Mouse (Mus musculus) intestine, postnatal 0 days (tissue): ENCODE results near the gene Plekhj1. TPM values are rescaled to one million over a fixed set of nuclear protein-coding genes. Genes with fewer than 3 reads are reported as not detected.

ENCODE experiments used
- ATAC-seq: fragments of 200-750 bp; cut with Nextera tagmentation; 2 replicates; pipeline ENCODE4 v1.8.0; 2017; ENCODE audit warnings: mild to moderate bottlenecking, moderate TSS enrichment, moderate library complexity
- H3K27ac ChIP-seq: fragments of 300-500 bp; sonication (generic); 2 replicates; pipeline ENCODE4 v1.5.1; 2014; ENCODE audit warnings: mild to moderate bottlenecking, low read depth, low read length, moderate library complexity
- H3K27me3 ChIP-seq: fragments of 300-500 bp; sonication (generic); replicated peaks from 2 replicates; pipeline ENCODE4 v1.6.1; 2014; ENCODE audit warnings: low read length, mixed read lengths; ENCODE audit not compliant: control insufficient read depth, insufficient read depth
- H3K36me3 ChIP-seq: fragments of 300-500 bp; sonication (generic); 2 replicates; pipeline ENCODE4 v1.6.1; 2014; ENCODE audit warnings: mild to moderate bottlenecking, moderate library complexity; ENCODE audit not compliant: control insufficient read depth, insufficient read depth
- H3K4me1 ChIP-seq: fragments of 300-500 bp; sonication (generic); replicated peaks from 2 replicates; pipeline ENCODE4 v1.6.1; 2014; ENCODE audit warnings: antibody characterized with exemption, low read length, mixed read lengths; ENCODE audit not compliant: control insufficient read depth, insufficient read depth
- H3K4me2 ChIP-seq: fragments of 300-500 bp; sonication (generic); replicated peaks from 2 replicates; pipeline ENCODE4 v1.6.1; 2014; ENCODE audit warnings: low read depth, mild to moderate bottlenecking, moderate library complexity
- H3K4me3 ChIP-seq: fragments of 300-500 bp; sonication (generic); 2 replicates; pipeline ENCODE4 v1.5.1; 2014; ENCODE audit warnings: low read depth, low read length
- H3K9ac ChIP-seq: fragments of 300-500 bp; sonication (generic); 2 replicates; pipeline ENCODE4 v1.6.1; 2014; ENCODE audit warnings: mild to moderate bottlenecking, low read depth, low read length
- H3K9me3 ChIP-seq: fragments of 300-500 bp; sonication (generic); 2 replicates; pipeline ENCODE4 v1.6.1; 2016; ENCODE audit warnings: mixed run types; ENCODE audit not compliant: control insufficient read depth
- CTCF ChIP-seq: sonication (generic); IDR thresholded peaks from 2 replicates; pipeline ENCODE4 v1.5.1; 2016; ENCODE audit warnings: low read depth, mild to moderate bottlenecking, control low read depth, antibody characterized with exemption, moderate library complexity
- WGBS: fragments of 180-500 bp; shearing (Covaris S2); extraction: QIAGEN DNeasy Blood & Tissue Kit; methylation state at CpG from one replicate; pipeline ENCODE4 v1.1.7; 2014; 5-methylcytosine and 5-hydroxymethylcytosine counted together
- polyA plus RNA-seq: library from polyadenylated mRNA; unstranded; fragments of >200 nt; fragmentation: Nextera tagmentation; extraction: Ambion mirVana; gene quantifications from 2 replicates; pipeline ENCODE4 v1.2.1, GENCODE M21; 2015

Gene Plekhj1
- polyA plus RNA-seq, 1 experiment from 2014 or later, result 60.9 TPM

DNA sequence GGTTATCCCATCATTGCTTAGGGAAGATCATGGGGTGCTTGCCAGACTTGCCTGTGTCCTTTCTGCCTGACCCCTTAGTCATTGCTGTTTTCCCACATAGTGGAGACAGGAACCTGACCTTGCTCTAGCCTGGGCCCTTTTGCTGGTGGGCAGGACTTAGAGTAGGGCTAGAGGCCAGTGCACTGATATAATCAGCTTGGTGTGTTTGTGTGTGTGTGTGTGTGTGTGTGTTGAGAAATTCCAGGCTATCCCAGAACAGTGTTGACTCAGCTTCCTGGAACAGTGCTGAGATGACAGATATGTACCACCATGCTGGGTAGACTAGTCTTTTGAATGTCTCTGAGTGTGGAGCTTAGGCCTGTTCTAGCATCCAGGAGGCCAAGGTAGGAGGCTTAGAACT lies 18.9 kb downstream of the Plekhj1 start:
- H3K27ac ChIP-seq, result no peak overlapping the region
- peaks cover 96% of the 10 kb centered on the region for H3K36me3 ChIP-seq
- H3K4me3 ChIP-seq, result no peak overlapping the region
- H3K27me3 ChIP-seq, result no peaks in the 10 kb centered on the region
- no peak for ATAC-seq
- no peak for TF ChIP-seq CTCF
- H3K9ac ChIP-seq, result no peak overlapping the region
- no peaks in the 10 kb centered on the region for H3K9me3 ChIP-seq
- H3K4me1 ChIP-seq, result no peaks in the 10 kb centered on the region
- no peak overlapping the region for H3K4me2 ChIP-seq

GRCm38 (mm10) chr10:80777123-80777522 lies 21.3 kb downstream of the Plekhj1 start:
- 90% methylated on average over 5 of the region's 5 CpGs for WGBS

GRCm38 (mm10) chr10:80776358-80776869 lies 22.0 kb downstream of the Plekhj1 start:
- no peak overlapping the region for H3K4me2 ChIP-seq
- H3K27me3 ChIP-seq, result no peaks in the 10 kb centered on the region
- no peak overlapping the region for H3K27ac ChIP-seq
- no peak overlapping the region for H3K4me3 ChIP-seq
- H3K9me3 ChIP-seq, result no peaks in the 10 kb centered on the region
- no peak overlapping the region for H3K9ac ChIP-seq
- ATAC-seq, result no peak
- peaks cover 97% of the 10 kb centered on the region for H3K36me3 ChIP-seq
- 84% methylated on average over 6 of the region's 6 CpGs for WGBS
- TF ChIP-seq CTCF, result no peak
- no peaks in the 10 kb centered on the region for H3K4me1 ChIP-seq

More at GRCm38 (mm10) chr10:80777123-80777522, 21.3 kb downstream of the Plekhj1 start:
- Histone ChIP-seq H3K36me3 (peaks cover 96% of the 10 kb centered on the region), H3K9ac (no peak overlapping the region), H3K9me3 (no peaks in the 10 kb centered on the region), H3K4me2 (no peak overlapping the region), H3K27me3 (no peaks in the 10 kb centered on the region), H3K4me1 (no peaks in the 10 kb centered on the region), H3K4me3 (no peak overlapping the region), H3K27ac (no peak overlapping the region)
- no peak for TF ChIP-seq CTCF
- ATAC-seq, result no peak

- Histone ChIP-seq H3K9ac (no peak overlapping the region), H3K9me3 (no peaks in the 10 kb centered on the region), H3K27ac (no peak overlapping the region), H3K4me1 (no peaks in the 10 kb centered on the region), H3K4me2 (no peak overlapping the region), H3K36me3 (peaks cover 97% of the 10 kb centered on the region), H3K27me3 (no peaks in the 10 kb centered on the region), H3K4me3 (no peak overlapping the region)
- WGBS, result 97% methylated on average over 4 of the region's 4 CpGs
- ATAC-seq, result no peak
- no peak for TF ChIP-seq CTCF
These were observed 22.7 kb downstream of the Plekhj1 start for GRCm38 (mm10) chr10:80775731-80776130.

- Histone ChIP-seq H3K9ac (no peak overlapping the region), H3K4me3 (no peak overlapping the region), H3K4me1 (no peaks in the 10 kb centered on the region), H3K27ac (no peak overlapping the region), H3K4me2 (no peak overlapping the region), H3K9me3 (no peaks in the 10 kb centered on the region), H3K36me3 (peaks cover 97% of the 10 kb centered on the region), H3K27me3 (no peaks in the 10 kb centered on the region)
- TF ChIP-seq CTCF, result no peak
- WGBS, result 92% methylated on average over 4 of the region's 4 CpGs
- ATAC-seq, result 0 out of 2 replicates have a peak, but pooled peaks have one; percentile 6
These were observed 23.4 kb downstream of the Plekhj1 start for GRCm38 (mm10) chr10:80774981-80775380.

GRCm38 (mm10) chr10:80774549-80774948 lies 23.9 kb downstream of the Plekhj1 start:
- peak; percentile 94 for TF ChIP-seq CTCF
- Histone ChIP-seq H3K4me2 (no peak overlapping the region), H3K4me3 (no peak overlapping the region), H3K4me1 (no peaks in the 10 kb centered on the region), H3K36me3 (peaks cover 97% of the 10 kb centered on the region), H3K9me3 (no peaks in the 10 kb centered on the region), H3K27me3 (no peaks in the 10 kb centered on the region), H3K9ac (no peak overlapping the region), H3K27ac (no peak overlapping the region)
- peak; percentile 53 for ATAC-seq
- WGBS, result 54% methylated on average over 2 of the region's 2 CpGs

DNA sequence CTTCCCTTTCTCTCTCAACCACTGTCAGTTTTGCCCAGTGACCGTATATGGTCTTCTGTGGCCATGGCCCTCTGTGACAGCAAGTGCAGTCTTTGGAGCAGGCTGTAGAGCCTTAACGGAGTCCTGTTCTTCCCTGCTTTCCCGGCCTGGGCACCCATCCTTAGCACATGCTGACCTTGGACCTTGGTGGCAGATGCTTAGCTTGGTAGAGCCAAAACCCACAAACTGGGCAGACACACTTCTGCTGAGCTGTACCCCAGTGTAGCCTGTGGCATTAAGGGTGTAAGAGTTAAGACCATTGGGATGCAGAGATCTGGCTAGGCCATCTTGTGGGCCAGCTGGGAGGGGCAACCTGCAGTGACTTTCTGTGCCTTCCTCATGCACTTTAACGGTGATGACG lies 24.6 kb downstream of the Plekhj1 start:
- ATAC-seq, result no peak
- WGBS, result 79% methylated on average over 5 of the region's 5 CpGs
- no peak overlapping the region for H3K9ac ChIP-seq
- H3K4me3 ChIP-seq, result no peak overlapping the region
- H3K27me3 ChIP-seq, result no peaks in the 10 kb centered on the region
- peak overlapping the region; percentile 10; the same call in 1 of the 2 replicates for H3K27ac ChIP-seq
- no peaks in the 10 kb centered on the region for H3K9me3 ChIP-seq
- H3K4me1 ChIP-seq, result no peaks in the 10 kb centered on the region
- no peak overlapping the region for H3K4me2 ChIP-seq
- H3K36me3 ChIP-seq, result peaks cover 97% of the 10 kb centered on the region
- no peak for TF ChIP-seq CTCF
